Mouse (Mus musculus): ENCODE measurements around the gene Hdhd3.

DNA sequence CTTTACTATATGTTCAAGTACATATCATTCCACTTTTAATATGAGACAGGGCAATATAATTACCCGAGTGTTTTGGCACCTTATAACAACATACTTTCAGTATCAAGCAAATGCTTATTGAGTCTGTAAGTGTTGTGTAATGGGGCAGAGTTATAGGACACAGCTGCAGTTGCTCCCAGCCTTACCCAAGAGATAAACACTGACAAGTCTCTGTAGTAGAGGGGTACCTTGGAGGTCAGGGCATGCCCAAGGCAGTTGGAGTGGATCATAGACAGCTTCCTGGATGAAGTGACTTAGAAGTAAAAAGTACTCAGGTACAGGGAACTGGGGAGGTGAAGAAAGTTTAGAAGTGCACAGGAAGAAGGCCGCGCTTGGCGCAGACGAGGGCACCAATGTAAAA lies 16.1 kb downstream of the Hdhd3 start:
- TF ChIP-seq CTCF (IDR thresholded peaks at IDR 0.05; ENCODE audit: borderline replicate concordance, insufficient read depth, low read length) (no peak), POLR2A (IDR thresholded peaks at IDR 0.05; ENCODE audit: low read depth, low read length) (no peak)
